Mouse (Mus musculus) heart, embryonic 14.5 days (tissue): ENCODE measurements at regions not wholly inside any gene's neighbourhood (a gene's known extent, or its start where the extent isn't known, plus 50 kb on each side); places are given as distances from the start of the nearest gene placed in this dataset.

ENCODE experiments used
- ATAC-seq: fragments of 200-750 bp; cut with Nextera tagmentation; 2 replicates; pipeline ENCODE4 v1.8.0; 2017; ENCODE audit warnings: low read depth, moderate TSS enrichment; ENCODE audit not compliant: insufficient number of reproducible peaks, insufficient read depth, low FRiP score
- H3K27ac ChIP-seq, 2 experiments: fragments of 200-500 bp in 1 of 2; fragments of 300-500 bp in 1 of 2; sonication (generic) in 1 of 2; replicated peaks in 1 of 2; 2 replicates each; pipeline ENCODE4 v1.5.1; 2012 to 2014; ENCODE audit warnings: low read depth in 2 of 2, low read length in 2 of 2, control low read depth in 1 of 2, mild to moderate bottlenecking in 1 of 2, mixed read lengths in 1 of 2; ENCODE audit not compliant: control insufficient read depth in 1 of 2, insufficient read depth in 1 of 2
- H3K27me3 ChIP-seq: fragments of 300-500 bp; sonication (generic); 2 replicates; pipeline ENCODE4 v1.6.1; 2014; ENCODE audit warnings: mild to moderate bottlenecking, low read length, control low read depth; ENCODE audit not compliant: control insufficient read depth, insufficient read depth
- H3K36me3 ChIP-seq: fragments of 300-500 bp; sonication (generic); 2 replicates; pipeline ENCODE4 v1.6.1; 2014; ENCODE audit warnings: mild to moderate bottlenecking, control low read depth, low read length, mixed read lengths; ENCODE audit not compliant: control insufficient read depth, insufficient read depth
- H3K4me1 ChIP-seq, 2 experiments: fragments of 200-500 bp in 1 of 2; fragments of 300-500 bp in 1 of 2; sonication (generic) in 1 of 2; 2 replicates each; pipeline ENCODE4 v1.6.1; 2012 to 2014; ENCODE audit warnings: low read length in 2 of 2, control low read depth in 1 of 2, mixed read lengths in 1 of 2; ENCODE audit not compliant: control insufficient read depth in 2 of 2, insufficient read depth in 2 of 2
- H3K4me2 ChIP-seq: fragments of 300-500 bp; sonication (generic); 2 replicates; pipeline ENCODE4 v1.6.1; 2014; ENCODE audit warnings: mild to moderate bottlenecking, low read length
- H3K4me3 ChIP-seq, 2 experiments: fragments of 200-500 bp in 1 of 2; fragments of 300-500 bp in 1 of 2; sonication (generic) in 1 of 2; 2 replicates each; pipeline ENCODE4 v1.5.1; 2012 to 2014; ENCODE audit warnings: low read length in 2 of 2, mild to moderate bottlenecking in 2 of 2, control low read depth in 1 of 2, low read depth in 1 of 2, moderate library complexity in 1 of 2; ENCODE audit not compliant: control insufficient read depth in 1 of 2, insufficient read depth in 1 of 2
- H3K9ac ChIP-seq: fragments of 300-500 bp; sonication (generic); 2 replicates; pipeline ENCODE4 v1.6.1; 2014; ENCODE audit warnings: mild to moderate bottlenecking, low read length
- H3K9me3 ChIP-seq: fragments of 300-500 bp; sonication (generic); 2 replicates; pipeline ENCODE4 v1.6.1; 2016; ENCODE audit warnings: low read length, control low read depth; ENCODE audit not compliant: control insufficient read depth
- WGBS: fragments of 180-500 bp; shearing (Covaris S2); extraction: QIAGEN DNeasy Blood & Tissue Kit; methylation state at CpG from one replicate; pipeline ENCODE4 v1.1.7; 2014; 5-methylcytosine and 5-hydroxymethylcytosine counted together

DNA sequence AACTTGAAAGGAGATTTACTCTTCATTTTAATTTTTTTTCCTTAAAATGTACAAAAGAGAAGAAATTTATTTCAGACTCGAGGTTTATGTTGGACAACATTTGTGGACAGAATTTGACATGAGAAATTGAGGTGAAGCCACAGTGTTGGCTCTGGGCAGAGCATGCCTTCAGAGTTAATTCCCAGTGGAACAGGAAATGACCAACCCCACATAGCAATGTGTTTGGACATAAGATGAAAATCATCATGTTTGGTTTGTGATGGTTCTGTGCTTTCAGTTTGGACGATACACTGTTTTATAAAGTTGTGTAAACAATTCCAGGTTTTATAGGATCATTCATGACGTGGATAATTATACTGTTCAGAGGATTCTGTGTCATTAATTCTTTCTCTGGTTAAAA is 271.9 kb upstream of the Mettl25 start:
- no peak overlapping the region for H3K27ac ChIP-seq
- no peaks in the 10 kb centered on the region for H3K36me3 ChIP-seq
- ATAC-seq: no peak
- 55% methylated on average over 3 of the region's 3 CpGs for WGBS
- H3K9me3 ChIP-seq: 0 out of 2 replicates have a peak, but pooled peaks cover 4% of the 10 kb centered on the region
- no peak overlapping the region for H3K4me2 ChIP-seq
- no peaks in the 10 kb centered on the region for H3K4me1 ChIP-seq
- H3K27me3 ChIP-seq: no peaks in the 10 kb centered on the region
- H3K4me3 ChIP-seq: no peak overlapping the region
- no peak overlapping the region for H3K9ac ChIP-seq

GRCm38 (mm10) chr10:106114743-106115486 is 273.7 kb upstream of the Mettl25 start:
- 49% methylated on average over 6 of the region's 6 CpGs for WGBS
- no peak overlapping the region for H3K4me2 ChIP-seq

GRCm38 (mm10) chr10:106121826-106122225 is 280.6 kb upstream of the Mettl25 start:
- ATAC-seq: no peak
- Histone ChIP-seq H3K4me3 (no peak overlapping the region), H3K4me2 (no peak overlapping the region), H3K9ac (no peak overlapping the region), H3K27me3 (no peaks in the 10 kb centered on the region), H3K4me1 (no peaks in the 10 kb centered on the region), H3K27ac (no peak overlapping the region), H3K9me3 (0 out of 2 replicates have a peak, but pooled peaks cover 4% of the 10 kb centered on the region), H3K36me3 (no peaks in the 10 kb centered on the region)
- WGBS: 71% methylated on average over 2 of the region's 2 CpGs

More at GRCm38 (mm10) chr10:106114743-106115486, 273.7 kb upstream of the Mettl25 start:
- H3K4me1 ChIP-seq: no peaks in the 10 kb centered on the region
- H3K36me3 ChIP-seq: no peaks in the 10 kb centered on the region
- H3K27ac ChIP-seq: no peak overlapping the region
- H3K4me3 ChIP-seq: no peak overlapping the region
- H3K9ac ChIP-seq: no peak overlapping the region
- no peak for ATAC-seq
- no peaks in the 10 kb centered on the region for H3K27me3 ChIP-seq
- 0 out of 2 replicates have a peak, but pooled peaks cover 4% of the 10 kb centered on the region for H3K9me3 ChIP-seq

DNA sequence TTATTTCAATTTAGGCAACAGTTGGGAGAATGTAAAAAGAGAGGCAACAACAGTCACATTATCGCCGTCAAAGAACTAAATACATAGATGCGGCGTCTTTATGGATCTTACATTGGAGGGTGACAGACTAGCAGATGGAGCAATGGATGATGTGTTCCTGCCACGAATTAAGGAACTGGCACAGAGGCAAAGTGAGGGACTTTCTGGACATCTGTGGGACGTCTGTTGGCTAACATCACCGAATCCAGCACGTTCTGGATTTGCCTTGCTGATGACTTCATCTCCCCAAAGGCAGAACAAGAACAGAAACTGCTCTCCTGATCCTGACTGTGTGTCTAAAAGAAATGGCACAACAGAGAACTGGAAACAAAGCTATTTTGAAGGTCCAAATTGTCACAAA is 281.8 kb upstream of the Mettl25 start:
- WGBS: 75% methylated on average over 8 of the region's 8 CpGs
- H3K4me3 ChIP-seq: no peak overlapping the region
- no peaks in the 10 kb centered on the region for H3K9me3 ChIP-seq
- H3K4me1 ChIP-seq: no peaks in the 10 kb centered on the region
- no peak for ATAC-seq
- no peak overlapping the region for H3K4me2 ChIP-seq
- H3K9ac ChIP-seq: no peak overlapping the region
- H3K27ac ChIP-seq: no peak overlapping the region
- H3K36me3 ChIP-seq: no peaks in the 10 kb centered on the region
- H3K27me3 ChIP-seq: no peaks in the 10 kb centered on the region

DNA sequence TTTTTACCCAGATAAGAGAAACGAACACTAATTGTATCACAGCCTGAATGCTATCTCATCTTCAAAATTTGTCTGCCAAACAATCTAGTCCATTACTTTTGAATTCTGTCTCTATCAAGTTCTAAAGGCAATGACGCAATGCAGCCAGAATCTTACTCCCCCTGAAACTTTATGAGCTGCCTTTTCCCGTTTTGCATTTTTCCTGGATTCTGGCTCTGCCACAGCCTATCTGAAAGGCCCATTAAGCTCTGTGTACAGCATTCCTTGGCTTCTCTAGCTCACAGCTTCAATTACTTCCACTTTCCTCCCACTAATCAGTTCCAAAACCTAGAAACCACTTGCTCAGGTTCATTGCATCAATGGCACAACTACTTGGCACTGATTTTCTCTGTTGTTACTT is 298.0 kb upstream of the Ppfia2 start:
- Histone ChIP-seq H3K9me3 (no peaks in the 10 kb centered on the region), H3K4me2 (no peak overlapping the region), H3K27ac (no peak overlapping the region), H3K9ac (no peak overlapping the region), H3K4me3 (no peak overlapping the region), H3K27me3 (no peaks in the 10 kb centered on the region), H3K4me1 (no peaks in the 10 kb centered on the region), H3K36me3 (no peaks in the 10 kb centered on the region)
- WGBS: 43% methylated on average over 3 of the region's 3 CpGs
- no peak for ATAC-seq

DNA sequence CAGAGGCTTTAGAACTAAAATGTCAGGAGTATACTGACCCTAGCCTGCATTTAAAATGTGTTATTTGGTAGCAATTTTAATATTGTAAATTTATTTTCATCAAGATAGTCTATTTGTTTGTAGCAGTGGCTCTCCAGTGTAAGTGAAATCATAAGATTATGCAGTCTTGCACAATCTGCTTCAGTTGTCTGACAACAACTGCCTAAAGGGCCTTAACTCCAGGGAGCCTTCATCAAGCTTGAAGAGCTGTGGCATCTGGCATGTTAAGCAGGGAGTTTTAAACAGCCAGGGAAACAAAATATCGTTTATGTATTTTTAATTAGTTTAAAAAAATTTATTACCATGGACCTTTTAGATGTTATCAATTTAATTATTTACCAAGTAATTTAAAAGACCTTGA is 295.7 kb upstream of the Ppfia2 start:
- Histone ChIP-seq H3K36me3 (no peaks in the 10 kb centered on the region), H3K27me3 (no peaks in the 10 kb centered on the region), H3K9ac (no peak overlapping the region), H3K27ac (no peak overlapping the region), H3K9me3 (no peaks in the 10 kb centered on the region), H3K4me3 (no peak overlapping the region), H3K4me2 (no peak overlapping the region), H3K4me1 (no peaks in the 10 kb centered on the region)
- WGBS: 44% methylated on average over 1 of the region's 1 CpGs
- no peak for ATAC-seq

DNA sequence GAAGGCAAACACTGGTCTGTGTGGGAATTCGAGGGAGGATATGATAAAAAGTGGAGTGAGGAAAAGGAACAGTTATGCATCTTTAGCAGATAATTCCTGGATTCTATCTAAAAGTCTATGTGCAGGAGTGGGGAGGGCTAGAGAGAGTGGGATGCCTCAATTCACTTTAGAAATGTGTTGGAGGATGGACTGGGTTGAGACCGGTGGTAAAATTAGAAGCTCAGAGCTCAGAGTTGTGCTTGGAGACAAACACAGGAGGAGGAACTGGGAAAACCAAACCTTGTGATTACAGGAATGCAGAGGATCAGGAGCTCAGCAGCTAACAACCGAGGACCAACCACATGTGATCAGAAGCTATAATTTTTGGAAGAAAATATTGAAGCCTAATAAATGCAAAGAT is 290.5 kb upstream of the Ppfia2 start:
- ATAC-seq: no peak
- H3K27ac ChIP-seq: no peak overlapping the region
- no peaks in the 10 kb centered on the region for H3K27me3 ChIP-seq
- no peak overlapping the region for H3K4me3 ChIP-seq
- H3K9me3 ChIP-seq: no peaks in the 10 kb centered on the region
- H3K4me1 ChIP-seq: no peaks in the 10 kb centered on the region
- 64% methylated on average over 3 of the region's 3 CpGs for WGBS
- no peak overlapping the region for H3K9ac ChIP-seq
- no peaks in the 10 kb centered on the region for H3K36me3 ChIP-seq
- H3K4me2 ChIP-seq: no peak overlapping the region

DNA sequence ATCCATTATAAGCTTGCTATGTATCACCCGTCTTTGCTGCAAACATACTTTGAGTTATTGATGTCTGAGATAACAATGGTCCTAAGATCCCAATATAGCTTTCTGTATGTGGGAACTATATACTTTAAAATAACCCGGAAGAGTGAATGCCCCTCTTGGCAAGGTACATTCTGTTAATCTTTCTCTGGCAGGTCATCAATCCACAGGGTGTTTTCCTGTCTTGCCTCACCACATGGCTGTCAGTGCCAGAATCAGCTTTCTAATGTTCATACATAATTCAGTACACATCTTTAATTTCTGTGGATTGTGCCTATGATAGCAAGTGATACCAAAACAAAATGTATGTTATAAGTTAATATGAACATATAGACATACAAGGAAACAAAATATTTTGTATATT is 267.6 kb upstream of the Ppfia2 start:
- Histone ChIP-seq H3K9me3 (no peaks in the 10 kb centered on the region), H3K9ac (no peak overlapping the region), H3K4me2 (no peak overlapping the region), H3K4me1 (no peaks in the 10 kb centered on the region), H3K4me3 (no peak overlapping the region), H3K36me3 (no peaks in the 10 kb centered on the region), H3K27ac (no peak overlapping the region), H3K27me3 (no peaks in the 10 kb centered on the region)
- WGBS: 64% methylated on average over 2 of the region's 2 CpGs
- ATAC-seq: no peak
